Mouse (Mus musculus): ENCODE results near the gene Krt32.

- TF ChIP-seq POLR2A (IDR thresholded peaks at IDR 0.05; ENCODE audit: insufficient read depth, low read depth, low read length) (no peak), CTCF (IDR thresholded peaks at IDR 0.05) (no peak), EP300 (IDR thresholded peaks at IDR 0.05; ENCODE audit: insufficient read depth, low read depth, low read length) (no peak)
Measured at GRCm38 (mm10) chr11:100102693-100103429, 14.8 kb upstream of the Krt32 start.
